Mouse (Mus musculus): ENCODE results near the gene Tuba4a. TPM values are rescaled to one million over a fixed set of nuclear protein-coding genes. Genes with fewer than 3 reads are reported as not detected.

The Tuba4a gene
- polyA plus RNA-seq, 1 experiment from 2014 or later: 50.8 TPM

Small RNAs within 50 kb of the gene (microRNA-seq; reads per million reads assigned to microRNA genes)
- not detected for gene Gm27943

Other genes with a start within 250 kb of the Tuba4a start
- 10.2 and 10.3 TPM in 2 replicates for gene Nhej1, start 94.7 kb downstream of the Tuba4a start, polyA plus RNA-seq (2016; fragmentation: Nextera tagmentation; extraction: Ambion mirVana)
- gene Slc23a3, start 86.0 kb downstream of the Tuba4a start, polyA plus RNA-seq (2016; fragmentation: Nextera tagmentation; extraction: Ambion mirVana): 0.06 TPM in 1 of 2 replicates, not detected in the other
- gene Cnppd1, start 77.2 kb downstream of the Tuba4a start, polyA plus RNA-seq (2016; fragmentation: Nextera tagmentation; extraction: Ambion mirVana): 36.3 TPM in 2 replicates
- 30.4 and 37.5 TPM in 2 replicates for gene Retreg2, start 77.1 kb downstream of the Tuba4a start, polyA plus RNA-seq (2016; fragmentation: Nextera tagmentation; extraction: Ambion mirVana)
- 30.2 and 32.1 TPM in 2 replicates for gene Zfand2b, start 51.2 kb downstream of the Tuba4a start, polyA plus RNA-seq (2016; fragmentation: Nextera tagmentation; extraction: Ambion mirVana)
- gene Abcb6, start 39.5 kb downstream of the Tuba4a start, polyA plus RNA-seq (2016; fragmentation: Nextera tagmentation; extraction: Ambion mirVana): 24.6 and 29.8 TPM in 2 replicates
- gene Ankzf1, start 27.7 kb downstream of the Tuba4a start, polyA plus RNA-seq (2016; fragmentation: Nextera tagmentation; extraction: Ambion mirVana): 24.7 and 28.5 TPM in 2 replicates
- gene Atg9a, start 27.7 kb downstream of the Tuba4a start, polyA plus RNA-seq (2016; fragmentation: Nextera tagmentation; extraction: Ambion mirVana): 27.5 and 36.0 TPM in 2 replicates
- gene Glb1l, start 9.1 kb downstream of the Tuba4a start, polyA plus RNA-seq (2016; fragmentation: Nextera tagmentation; extraction: Ambion mirVana): 7.9 and 10.9 TPM in 2 replicates
- 103 and 131 TPM in 2 replicates for gene Stk16, start 9.0 kb downstream of the Tuba4a start, polyA plus RNA-seq (2016; fragmentation: Nextera tagmentation; extraction: Ambion mirVana)
- not detected in 2 replicates for gene A630095N17Rik, start 12.2 kb upstream of the Tuba4a start, polyA plus RNA-seq (2016; fragmentation: Nextera tagmentation; extraction: Ambion mirVana)
- 24.5 and 32.4 TPM in 2 replicates for gene Dnajb2, start 16.5 kb upstream of the Tuba4a start, polyA plus RNA-seq (2016; fragmentation: Nextera tagmentation; extraction: Ambion mirVana)
- 0.70 and 0.84 TPM in 2 replicates for gene Ptprn, start 44.6 kb upstream of the Tuba4a start, polyA plus RNA-seq (2016; fragmentation: Nextera tagmentation; extraction: Ambion mirVana)
- not detected in 2 replicates for gene Resp18, start 58.5 kb upstream of the Tuba4a start, polyA plus RNA-seq (2016; fragmentation: Nextera tagmentation; extraction: Ambion mirVana)
- 142 and 144 TPM in 2 replicates for gene Dnpep, start 98.1 kb upstream of the Tuba4a start, polyA plus RNA-seq (2016; fragmentation: Nextera tagmentation; extraction: Ambion mirVana)
- 341 and 642 TPM in 2 replicates for gene Des, start 140.5 kb upstream of the Tuba4a start, polyA plus RNA-seq (2016; fragmentation: Nextera tagmentation; extraction: Ambion mirVana)
- gene Speg, start 155.4 kb upstream of the Tuba4a start, polyA plus RNA-seq (2016; fragmentation: Nextera tagmentation; extraction: Ambion mirVana): 77.9 and 80.0 TPM in 2 replicates
- gene Gmppa, start 216.1 kb upstream of the Tuba4a start, polyA plus RNA-seq (2016; fragmentation: Nextera tagmentation; extraction: Ambion mirVana): 73.4 and 75.4 TPM in 2 replicates
- gene Asic4, start 230.6 kb upstream of the Tuba4a start, polyA plus RNA-seq (2016; fragmentation: Nextera tagmentation; extraction: Ambion mirVana): 0.79 and 2.3 TPM in 2 replicates

Measured in heart, embryonic 10.5 days (tissue).